Mouse (Mus musculus) kidney, adult 2 months (tissue): ENCODE measurements at regions not wholly inside any gene's neighbourhood (a gene's known extent, or its start where the extent isn't known, plus 50 kb on each side); places are given as distances from the start of the nearest gene placed in this dataset.
A peak's percentile ranks its signal among the peaks of the same experiment; 100 is the strongest.

Experiments used
- DNase-seq: peaks from one replicate; pipeline ENCODE4 v3.0.0; 2021
- H3K27ac ChIP-seq: fragments of 200-500 bp; 2 replicates; pipeline ENCODE4 v1.5.1; 2012; ENCODE audit warnings: low read depth, low read length, control low read depth, inconsistent platforms; ENCODE audit not compliant: insufficient read depth
- H3K27me3 ChIP-seq: fragments of 200-500 bp; replicated peaks from 2 replicates; pipeline ENCODE4 v1.6.1; 2012; ENCODE audit warnings: mild to moderate bottlenecking, moderate library complexity, low read length, inconsistent platforms; ENCODE audit not compliant: control insufficient read depth, insufficient read depth
- H3K36me3 ChIP-seq: fragments of 200-500 bp; 2 replicates; pipeline ENCODE4 v1.6.1; 2012; ENCODE audit warnings: mild to moderate bottlenecking, moderate library complexity, low read length, inconsistent platforms; ENCODE audit not compliant: control insufficient read depth, insufficient read depth
- H3K4me1 ChIP-seq: fragments of 200-500 bp; 2 replicates; pipeline ENCODE4 v1.6.1; 2011; ENCODE audit warnings: low read length; ENCODE audit not compliant: control insufficient read depth, insufficient read depth
- H3K4me3 ChIP-seq: fragments of 200-500 bp; 2 replicates; pipeline ENCODE4 v1.5.1; 2011; ENCODE audit warnings: mild to moderate bottlenecking, low read depth, low read length, control low read depth; ENCODE audit not compliant: insufficient read depth
- CTCF ChIP-seq: fragments of 200-500 bp; conservative IDR thresholded peaks from 2 replicates; pipeline ENCODE4 v1.5.1; 2011; ENCODE audit warnings: low read depth, mild to moderate bottlenecking, control low read depth, low read length, moderate library complexity, mixed read lengths; ENCODE audit not compliant: insufficient read depth, insufficient read length
- POLR2A ChIP-seq: fragments of 200-500 bp; IDR thresholded peaks from one replicate; pipeline ENCODE4 v1.6.1; 2011; ENCODE audit warnings: low read depth, low read length, control low read depth
- WGBS: fragments of 180-500 bp; shearing (Covaris S2); methylation state at CpG from one replicate; pipeline ENCODE4 v1.1.7; 2018; 5-methylcytosine and 5-hydroxymethylcytosine counted together

DNA sequence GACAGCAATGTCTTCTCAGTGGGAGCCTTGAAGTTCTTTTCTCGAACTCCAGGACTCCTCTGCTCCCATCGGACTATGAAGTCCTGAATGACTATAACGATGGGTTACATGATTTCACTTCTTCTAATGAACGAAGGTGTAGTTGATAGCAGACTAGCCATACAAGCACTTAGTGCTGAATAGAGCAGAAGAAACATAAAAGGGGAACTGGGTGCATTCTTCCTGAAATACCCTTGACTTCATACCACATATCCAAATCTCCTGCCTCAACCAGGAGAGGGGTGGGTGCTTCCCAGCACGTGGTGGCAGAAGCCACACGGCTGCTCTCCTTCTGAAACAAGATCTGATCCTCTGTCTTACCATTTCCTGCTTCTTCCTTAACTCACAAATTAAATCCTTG, 407.4 kb downstream of the Atp23 start:
- TF ChIP-seq CTCF: no peak
- TF ChIP-seq POLR2A: no peak
- DNase-seq: no peak
- no peaks in the 10 kb centered on the region for H3K4me1 ChIP-seq
- no peaks in the 10 kb centered on the region for H3K27me3 ChIP-seq
- H3K4me3 ChIP-seq: no peak overlapping the region
- H3K27ac ChIP-seq: no peak overlapping the region
- 71% methylated on average over 6 of the region's 6 CpGs for WGBS
- no peaks in the 10 kb centered on the region for H3K36me3 ChIP-seq

DNA sequence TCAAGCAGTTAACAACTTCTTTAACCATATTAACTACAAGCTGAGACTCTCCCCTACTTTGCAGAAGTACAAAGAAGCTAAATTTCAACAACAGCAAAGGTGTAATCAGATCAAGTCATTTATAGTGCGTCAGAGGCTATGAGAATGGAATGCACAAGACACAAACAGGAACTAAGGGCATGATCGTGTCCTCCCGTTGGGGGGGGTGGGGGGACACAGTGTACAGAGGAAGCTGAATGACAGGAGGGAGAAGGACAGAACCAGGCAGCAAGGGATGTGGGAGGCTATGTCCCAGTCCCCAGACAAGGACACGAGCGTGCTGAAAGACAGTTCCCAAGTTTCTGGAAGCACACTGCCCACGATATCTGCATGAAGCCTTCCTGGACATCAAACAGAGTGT, 408.9 kb downstream of the Atp23 start:
- no peak for TF ChIP-seq POLR2A
- TF ChIP-seq CTCF: no peak
- no peaks in the 10 kb centered on the region for H3K27me3 ChIP-seq
- no peak for DNase-seq
- no peaks in the 10 kb centered on the region for H3K36me3 ChIP-seq
- H3K4me1 ChIP-seq: no peaks in the 10 kb centered on the region
- no peak overlapping the region for H3K4me3 ChIP-seq
- 48% methylated on average over 6 of the region's 6 CpGs for WGBS
- H3K27ac ChIP-seq: no peak overlapping the region

DNA sequence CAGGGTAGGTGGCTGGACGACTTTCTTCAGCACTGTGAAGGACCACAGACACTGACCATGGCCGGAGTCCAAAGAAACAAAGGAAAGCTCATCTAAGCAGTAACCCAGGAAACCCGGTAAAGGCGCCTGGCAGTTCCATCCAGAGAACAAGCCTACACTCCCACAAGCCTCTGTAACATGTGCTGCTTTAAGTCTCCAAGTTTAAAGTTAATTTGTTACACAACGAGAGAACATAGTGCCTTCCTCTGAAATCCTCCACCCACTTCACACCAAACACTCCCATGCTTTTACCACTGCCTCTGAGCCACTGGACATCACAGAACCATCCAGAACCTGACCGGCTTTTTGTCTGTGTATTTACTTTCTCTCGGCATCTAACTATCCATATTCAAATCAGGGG, 416.0 kb downstream of the Atp23 start:
- DNase-seq: no peak
- TF ChIP-seq CTCF: no peak
- no peak for TF ChIP-seq POLR2A
- H3K4me3 ChIP-seq: no peak overlapping the region
- 63% methylated on average over 7 of the region's 7 CpGs for WGBS
- H3K36me3 ChIP-seq: no peaks in the 10 kb centered on the region
- no peaks in the 10 kb centered on the region for H3K4me1 ChIP-seq
- no peak overlapping the region for H3K27ac ChIP-seq
- no peaks in the 10 kb centered on the region for H3K27me3 ChIP-seq

DNA sequence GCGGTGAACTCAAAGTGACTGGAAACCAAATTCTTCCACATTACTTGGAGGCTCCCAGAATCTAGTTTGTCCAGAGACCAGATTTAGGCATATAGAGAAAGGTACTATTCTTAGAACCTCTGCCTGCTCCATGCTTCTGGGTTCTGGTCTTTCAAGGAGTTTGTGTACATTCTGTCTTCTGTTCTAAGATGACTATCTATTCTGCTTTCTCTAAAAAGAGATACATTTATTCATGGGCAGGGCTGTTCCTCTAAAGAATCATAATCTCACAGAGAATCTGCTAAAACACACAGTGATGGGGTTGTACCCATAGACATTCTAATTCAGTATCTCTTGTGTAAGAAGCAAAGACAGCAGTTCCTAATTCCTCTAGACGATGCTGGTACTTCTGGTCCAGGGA, 417.7 kb downstream of the Atp23 start:
- Histone ChIP-seq H3K4me1 (no peaks in the 10 kb centered on the region), H3K36me3 (no peaks in the 10 kb centered on the region), H3K27me3 (no peaks in the 10 kb centered on the region), H3K27ac (no peak overlapping the region), H3K4me3 (no peak overlapping the region)
- TF ChIP-seq POLR2A (no peak), CTCF (no peak)
- WGBS: 91% methylated on average over 2 of the region's 2 CpGs
- DNase-seq: no peak

DNA sequence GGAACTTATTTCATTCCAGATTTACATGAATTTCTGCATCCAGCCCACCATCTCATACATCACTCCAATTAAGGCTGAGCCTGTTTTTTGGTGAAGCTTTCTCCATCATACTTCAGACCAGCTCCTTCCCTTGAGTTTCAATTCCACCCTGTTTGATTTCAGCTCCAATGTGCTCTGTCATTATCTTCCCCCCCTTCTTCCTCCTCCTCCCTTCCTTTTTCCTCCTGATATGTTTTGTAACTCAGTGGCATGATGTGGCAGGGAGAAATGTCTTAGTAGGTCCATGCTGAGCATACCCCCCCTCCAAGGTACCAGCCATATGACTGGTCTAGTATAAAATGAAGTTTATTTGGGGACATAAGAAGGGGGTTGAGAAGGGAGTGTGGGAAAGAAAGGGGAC, 420.8 kb downstream of the Atp23 start:
- no peak for TF ChIP-seq POLR2A
- TF ChIP-seq CTCF: no peak
- no peaks in the 10 kb centered on the region for H3K4me1 ChIP-seq
- no peak overlapping the region for H3K27ac ChIP-seq
- DNase-seq: no peak
- no peaks in the 10 kb centered on the region for H3K27me3 ChIP-seq
- no peaks in the 10 kb centered on the region for H3K36me3 ChIP-seq
- no peak overlapping the region for H3K4me3 ChIP-seq

DNA sequence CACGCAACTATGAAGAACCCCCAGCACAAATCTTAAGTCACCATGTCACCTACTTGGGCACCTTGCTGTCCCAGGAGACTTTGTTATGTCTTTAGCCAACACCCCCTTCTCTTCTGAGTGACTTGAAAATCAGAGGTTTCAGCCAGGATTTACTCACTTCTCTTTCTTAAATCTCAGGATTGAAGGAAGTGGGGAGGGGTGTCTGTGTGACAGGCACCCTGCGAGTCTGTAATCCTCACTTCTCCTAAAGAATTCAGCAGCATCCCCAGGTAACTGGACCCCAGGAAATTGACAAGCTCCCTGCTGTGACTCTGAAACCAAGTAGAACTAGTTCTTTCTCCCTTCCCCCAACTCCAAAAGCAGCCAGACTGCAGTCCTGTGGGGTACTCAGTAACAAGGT, 421.4 kb downstream of the Atp23 start:
- no peaks in the 10 kb centered on the region for H3K36me3 ChIP-seq
- no peaks in the 10 kb centered on the region for H3K27me3 ChIP-seq
- H3K27ac ChIP-seq: no peak overlapping the region
- TF ChIP-seq POLR2A (no peak), CTCF (no peak)
- no peak overlapping the region for H3K4me3 ChIP-seq
- 61% methylated on average over 2 of the region's 2 CpGs for WGBS
- no peak for DNase-seq
- no peaks in the 10 kb centered on the region for H3K4me1 ChIP-seq

DNA sequence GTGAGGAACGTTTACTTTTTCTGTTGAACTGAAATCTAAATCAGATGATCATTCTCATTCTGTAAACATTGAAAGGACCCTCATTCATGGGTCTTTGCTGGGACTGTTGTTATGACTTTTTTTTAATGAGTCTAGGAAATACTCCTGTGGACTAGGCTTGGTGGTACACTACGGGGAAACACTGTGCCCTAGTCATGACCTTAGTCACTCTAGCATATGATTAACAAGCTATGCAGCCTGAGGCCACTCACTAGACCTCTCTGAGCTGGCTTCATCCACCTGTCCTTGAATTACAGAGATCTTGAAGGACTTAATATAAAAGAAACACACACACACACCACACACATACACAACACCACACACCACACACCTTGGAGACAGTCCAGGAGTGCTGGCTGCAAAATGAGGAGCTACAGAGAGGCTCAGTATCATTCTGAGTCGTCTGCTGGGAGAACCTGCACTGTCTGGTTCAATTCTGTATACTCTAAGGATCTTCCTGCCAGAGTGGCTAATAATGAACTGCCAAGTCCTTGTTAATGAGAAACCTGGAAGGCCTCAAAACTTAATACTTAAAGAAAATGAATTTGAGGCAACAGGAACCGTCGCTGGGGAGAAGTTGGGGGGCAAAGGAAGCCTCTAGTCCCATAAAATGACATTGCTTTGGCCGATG, 428.0 kb downstream of the Atp23 start:
- H3K27ac ChIP-seq: no peak overlapping the region
- H3K27me3 ChIP-seq: no peaks in the 10 kb centered on the region
- no peak overlapping the region for H3K4me3 ChIP-seq
- WGBS: 32% methylated on average over 6 of the region's 6 CpGs
- H3K36me3 ChIP-seq: no peaks in the 10 kb centered on the region
- peak; percentile 63 for DNase-seq
- TF ChIP-seq POLR2A (no peak), CTCF (no peak)
- H3K4me1 ChIP-seq: peaks cover 15% of the 10 kb centered on the region
